Mouse (Mus musculus) lung, postnatal 0 days (tissue): Measurements from ENCODE around the gene Arid3a.

Experiments
- CTCF ChIP-seq: IDR thresholded peaks from 2 replicates; pipeline ENCODE4 v1.5.1; 2016; ENCODE audit warnings: antibody characterized with exemption, mild to moderate bottlenecking
- EP300 ChIP-seq: IDR thresholded peaks from 2 replicates; pipeline ENCODE4 v1.6.1; 2016; ENCODE audit warnings: antibody characterized with exemption, mild to moderate bottlenecking, control low read depth

DNA sequence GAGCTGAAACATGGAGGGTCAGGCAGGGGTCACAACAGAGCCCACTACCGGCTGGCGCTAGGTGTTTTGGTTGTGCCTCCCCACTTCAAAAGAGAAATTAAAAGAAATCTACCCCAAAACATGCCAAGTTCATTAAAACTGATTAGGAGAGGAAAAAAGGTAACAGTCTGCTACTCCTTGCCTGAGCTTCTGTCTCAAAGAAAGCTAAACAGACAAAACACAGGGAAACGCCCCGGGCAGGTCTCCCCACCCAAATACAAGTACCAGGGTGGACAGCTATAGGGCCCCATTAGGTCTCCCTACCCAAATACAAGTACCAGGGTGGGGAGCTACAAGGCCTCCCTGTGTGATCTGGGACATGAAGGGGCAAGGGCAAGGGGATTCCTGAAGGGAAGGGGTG is 16.3 kb upstream of the Arid3a start, which contains the start of gene Gm26602:
- TF ChIP-seq CTCF (no peak), EP300 (no peak)
